Mouse (Mus musculus) cerebellum, postnatal 36 days (tissue): Measurements from ENCODE around the gene Acot1.
"Not testable (repeated sequence)": the region's sequence is repeated elsewhere in the genome, so short reads cannot be mapped to it uniquely, and the experiment has no call there.

Experiments used
- DNase-seq, 2 experiments: peaks; one replicate each; pipeline ENCODE4 v3.0.0; 2021 to 2022; ENCODE audit warnings: mixed read lengths in 2 of 2

Gene Acot1

DNA sequence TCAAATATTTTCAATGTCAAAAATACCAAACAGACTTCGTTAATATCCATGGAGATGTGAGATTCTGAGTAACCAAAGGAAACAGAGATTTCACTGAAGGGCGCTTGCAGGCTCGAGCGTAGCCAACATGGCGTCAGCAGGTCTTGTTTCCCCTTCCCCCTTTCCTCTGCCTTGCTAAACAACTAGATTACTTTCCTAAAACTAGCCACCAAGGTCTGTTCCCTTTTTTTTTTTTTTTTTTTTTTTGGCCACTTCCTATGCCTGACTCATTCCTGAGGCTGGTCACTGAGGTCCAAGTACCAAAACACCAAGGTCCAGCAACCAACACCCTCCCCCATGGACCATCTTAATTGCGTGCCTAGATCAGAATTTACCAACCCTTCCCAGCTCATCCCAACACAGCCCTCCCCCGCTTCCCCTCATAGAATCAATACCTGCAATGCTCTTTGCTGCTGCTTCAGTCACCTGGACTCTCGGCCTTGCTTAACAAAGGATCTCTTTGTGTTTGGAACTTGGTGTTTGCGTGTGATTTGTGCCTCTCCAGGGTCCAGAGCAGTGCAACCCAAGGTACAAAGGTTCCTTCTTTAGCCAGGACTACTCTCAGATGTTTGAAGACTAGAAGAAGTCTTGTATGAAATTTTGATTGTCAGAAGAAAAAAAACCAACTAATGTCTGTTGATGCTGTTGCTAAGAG lies 13.9 kb downstream of the Acot1 start:
- no peak for DNase-seq

DNA sequence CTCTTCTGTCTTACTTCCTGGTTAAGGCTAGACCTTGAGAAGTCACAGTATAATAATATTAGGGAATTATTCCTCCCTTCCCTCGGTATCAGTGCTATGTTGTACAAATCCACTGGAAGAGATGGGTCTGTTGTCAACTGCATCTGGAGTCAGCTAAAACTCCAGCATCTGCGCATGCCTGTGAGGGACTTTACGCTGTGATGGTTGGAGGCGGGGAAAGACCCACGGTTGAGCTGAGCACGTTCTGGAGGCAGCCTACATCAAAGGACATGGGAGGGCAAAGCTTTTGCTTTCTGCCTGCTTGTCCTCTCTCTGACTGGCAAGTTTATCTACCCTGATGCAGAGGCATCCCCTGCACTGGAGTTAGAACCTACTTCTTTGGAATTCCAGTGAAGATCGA lies 16.6 kb downstream of the Acot1 start:
- DNase-seq = no peak

DNA sequence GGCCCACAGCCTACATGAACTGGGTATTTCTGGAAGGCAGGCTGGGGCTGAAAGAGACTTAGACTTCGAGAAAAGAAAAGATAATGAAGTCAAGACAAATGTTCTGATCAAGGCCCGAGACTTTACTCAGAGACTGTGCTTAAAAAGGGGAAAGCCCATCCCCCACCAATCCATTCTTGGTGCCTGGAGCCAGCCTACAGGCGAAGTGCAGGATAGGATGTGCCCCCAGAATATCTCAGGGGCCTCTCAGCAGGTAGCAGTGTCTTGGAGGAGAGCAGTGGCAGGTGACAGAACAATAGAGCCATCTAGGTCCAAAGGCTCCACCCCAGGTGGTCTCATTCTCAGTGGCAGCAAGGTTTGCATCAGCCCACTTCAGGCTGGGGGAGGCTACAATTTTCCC lies 19.0 kb downstream of the Acot1 start:
- not testable (repeated sequence) for DNase-seq

DNA sequence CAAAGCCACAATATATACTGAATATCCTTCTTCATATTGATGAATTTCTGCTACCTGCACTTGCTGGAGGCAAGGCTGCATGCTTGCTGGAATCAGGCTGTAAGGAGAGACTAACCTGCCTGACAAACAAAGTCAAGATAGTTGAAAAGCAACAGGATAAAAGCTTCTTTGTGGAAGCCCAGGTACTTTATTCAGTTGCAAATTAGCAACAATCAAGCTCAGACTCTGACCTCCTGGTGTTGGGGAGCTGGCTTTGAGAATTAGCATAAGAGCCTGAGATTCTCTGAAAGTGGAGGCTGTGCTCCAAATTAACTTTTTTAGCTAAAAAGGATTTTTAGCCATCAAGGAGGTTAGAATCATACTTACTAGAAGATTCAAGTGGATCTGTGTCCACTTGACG lies 19.8 kb downstream of the Acot1 start:
- DNase-seq = not testable (repeated sequence)

DNA sequence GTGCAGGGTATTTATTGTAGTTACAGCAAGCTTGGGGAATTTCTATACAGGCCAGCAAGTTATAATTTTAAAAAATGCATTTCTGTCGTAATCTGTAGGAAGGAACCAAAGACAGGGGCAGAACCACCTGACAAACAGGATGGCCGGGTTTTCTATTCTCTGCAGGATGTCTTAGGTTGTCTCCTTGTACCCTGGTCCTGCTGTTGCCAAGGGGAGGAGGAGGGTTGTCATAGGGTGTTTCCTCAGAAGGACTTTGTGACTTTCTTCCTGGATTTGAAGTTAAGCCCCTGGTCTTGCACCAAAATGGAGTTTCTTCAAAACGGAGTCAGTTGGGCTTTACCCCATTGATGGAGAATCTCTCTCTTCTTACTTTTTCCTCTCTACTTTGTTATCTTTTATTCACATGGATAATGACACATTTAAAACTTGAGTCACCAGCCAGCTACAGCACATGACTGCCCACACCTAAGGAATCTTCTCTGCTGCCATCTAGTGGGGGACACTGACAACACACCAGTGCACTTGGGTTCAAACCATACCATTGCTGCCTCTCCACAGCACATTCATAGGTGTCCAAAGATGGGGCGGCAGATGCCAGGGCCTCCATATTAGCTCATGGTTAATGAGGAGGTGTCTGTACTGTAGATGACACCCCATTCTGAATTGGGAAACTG lies 21.5 kb downstream of the Acot1 start:
- peak; percentile 75 to 85 for DNase-seq

DNA sequence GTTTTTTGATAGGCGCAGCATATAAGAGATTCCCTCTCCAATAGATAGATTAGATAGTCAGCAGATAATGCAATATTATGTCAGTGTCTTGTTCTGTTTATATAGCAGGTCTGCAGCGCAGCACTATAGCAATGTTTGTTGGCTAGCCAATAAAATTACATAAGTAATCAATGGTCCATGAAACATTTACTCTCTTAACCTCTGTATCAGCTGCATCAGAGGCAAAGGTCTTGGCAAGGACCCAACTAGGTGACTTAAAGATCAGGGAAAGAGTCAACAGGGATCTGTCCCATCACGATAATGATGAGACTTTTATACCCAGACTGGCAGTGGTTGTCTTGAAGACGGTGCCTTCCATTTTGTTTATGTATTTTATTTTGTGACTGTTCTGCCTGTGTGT lies 23.6 kb downstream of the Acot1 start:
- no peak for DNase-seq

DNA sequence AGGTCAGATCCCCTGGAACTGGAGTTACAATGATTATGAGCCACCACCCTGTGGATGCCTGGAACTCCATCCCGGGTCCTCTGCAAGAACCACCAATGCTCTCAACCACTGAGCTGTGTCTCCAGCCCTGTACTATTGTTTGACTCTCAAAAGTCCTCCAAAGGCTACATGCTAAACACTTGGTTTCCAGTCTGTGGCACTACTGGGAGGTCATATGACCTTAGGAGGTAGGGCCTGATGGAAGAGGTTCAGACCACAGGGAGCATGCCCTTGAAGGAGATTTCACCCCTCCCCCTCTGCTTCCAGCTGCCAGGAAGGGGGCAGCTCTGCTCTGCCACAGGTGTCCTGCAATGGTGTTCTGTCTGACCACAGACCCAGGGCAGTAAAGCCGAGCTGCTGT lies 24.0 kb downstream of the Acot1 start:
- not testable (repeated sequence) for DNase-seq

DNA sequence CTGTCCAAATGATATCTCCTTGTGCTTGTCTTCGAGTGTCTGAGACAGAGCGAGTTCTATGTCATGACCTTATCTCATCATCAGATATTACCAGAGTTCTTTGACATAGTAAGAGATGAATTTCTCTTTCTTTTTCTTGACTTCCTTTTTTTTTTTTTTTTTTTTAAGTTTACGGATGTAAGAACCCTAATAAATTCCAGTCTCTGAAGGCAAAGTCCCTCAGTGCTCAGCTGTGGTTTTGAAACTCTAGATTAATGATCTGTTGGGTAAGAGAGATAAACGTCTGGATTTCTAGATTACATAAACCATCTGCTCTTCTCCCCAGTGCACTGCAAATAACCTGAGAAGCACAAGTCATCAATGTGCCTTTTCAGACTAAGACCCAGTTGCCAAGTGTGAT lies 24.8 kb downstream of the Acot1 start:
- DNase-seq = no peak

DNA sequence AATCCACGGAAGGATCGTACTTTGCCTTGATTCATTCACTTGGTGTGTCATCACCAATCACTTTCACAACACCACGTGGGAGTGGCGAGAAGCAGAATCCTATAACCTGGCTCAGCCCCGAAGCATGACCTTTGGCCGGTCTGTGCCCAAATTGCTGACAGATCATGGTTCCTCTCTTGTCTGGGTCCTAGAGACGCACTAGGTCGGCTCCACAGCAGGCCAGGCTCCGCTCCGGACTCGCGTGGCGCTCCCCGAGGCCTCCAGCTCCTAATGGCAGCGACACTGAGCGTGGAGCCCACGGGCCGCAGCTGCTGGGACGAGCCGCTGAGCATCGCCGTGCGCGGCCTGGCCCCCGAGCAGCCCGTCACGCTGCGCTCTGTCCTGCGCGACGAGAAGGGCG lies 29.0 kb downstream of the Acot1 start, which contains the start of gene Acot4:
TSS of gene Acot4 (plus strand) at position 139 of the 400 bp plus-strand sequence.
- DNase-seq = peak in 1 of 2 experiments; percentile 25

DNA sequence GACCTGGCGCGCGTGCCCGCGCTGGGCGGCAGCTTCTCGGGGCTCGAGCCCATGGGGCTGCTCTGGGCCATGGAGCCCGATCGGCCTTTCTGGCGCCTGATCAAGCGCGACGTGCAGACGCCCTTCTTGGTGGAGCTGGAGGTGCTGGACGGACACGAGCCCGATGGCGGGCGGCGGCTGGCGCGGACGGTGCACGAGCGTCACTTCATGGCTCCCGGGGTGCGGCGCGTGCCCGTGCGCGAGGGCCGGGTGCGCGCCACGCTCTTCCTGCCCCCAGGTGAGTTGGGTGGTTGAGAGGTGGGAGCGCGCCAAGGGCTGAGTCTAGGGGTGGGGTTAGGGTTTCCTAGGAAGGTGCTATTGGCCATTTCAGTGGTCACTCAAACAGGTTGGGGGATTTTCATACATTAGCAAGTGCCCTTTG lies 29.4 kb downstream of the Acot1 start, which contains the start of gene Gm49366:
TSS of gene Gm49366 (plus strand) at position 245 of the 421 bp plus-strand sequence.
- peak; percentile 41 to 46 for DNase-seq

DNA sequence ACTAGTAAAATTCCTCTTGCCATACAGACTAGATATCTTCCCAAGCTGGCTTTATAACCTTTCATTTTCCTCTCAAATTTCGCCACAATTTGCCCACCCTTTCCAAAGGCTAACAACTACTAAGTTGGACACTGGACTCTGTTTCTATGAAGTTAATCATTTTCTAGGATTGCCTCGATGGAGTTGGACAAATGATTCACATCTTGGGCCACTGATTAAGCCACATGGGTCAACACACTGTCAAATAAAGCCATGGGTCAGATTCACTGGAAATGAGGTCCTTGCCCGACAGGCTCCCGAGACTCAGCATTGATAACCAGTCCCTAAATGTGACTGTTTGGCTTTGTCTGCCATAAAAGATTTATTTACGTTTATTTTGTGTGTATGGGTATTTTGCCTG lies 33.0 kb downstream of the Acot1 start:
- no peak for DNase-seq

DNA sequence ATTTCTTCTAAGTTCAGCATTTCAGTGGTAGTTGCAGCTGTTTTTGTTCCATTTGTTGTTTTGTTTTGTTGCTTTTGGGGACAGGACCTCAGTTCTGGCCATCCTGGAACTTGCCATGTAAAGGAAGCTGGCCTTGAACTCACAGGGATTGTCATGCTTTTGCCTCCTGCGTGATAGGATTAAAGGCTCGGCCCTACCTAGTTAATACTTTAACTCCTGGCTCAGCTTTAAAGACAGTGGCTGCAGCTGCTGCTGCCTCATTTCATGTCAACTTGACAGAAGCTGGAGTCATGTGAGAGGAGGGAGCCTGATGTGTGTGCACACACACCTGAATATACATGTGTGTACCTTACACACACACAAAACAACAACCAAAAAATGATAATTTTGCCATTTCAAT lies 34.8 kb downstream of the Acot1 start:
- no peak for DNase-seq

DNA sequence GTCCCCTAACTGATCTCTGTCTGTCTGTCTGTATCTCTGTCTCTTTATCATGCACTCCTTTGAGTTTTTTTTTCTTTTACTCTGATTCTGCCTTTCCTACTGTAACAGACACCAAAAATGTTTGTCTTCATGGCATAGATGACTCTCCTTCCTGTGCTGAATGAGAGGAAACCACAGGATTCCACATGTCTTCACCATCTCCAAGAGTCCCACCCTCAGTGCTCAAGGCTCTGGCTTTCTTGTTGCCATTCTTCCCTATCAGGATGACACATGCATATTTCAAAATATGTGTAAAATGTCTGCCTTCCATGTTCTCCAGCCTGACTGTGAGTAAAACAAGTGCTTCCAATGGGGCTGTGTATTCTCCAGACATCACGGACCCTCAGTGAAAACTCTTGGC lies 37.6 kb downstream of the Acot1 start:
- no peak for DNase-seq

DNA sequence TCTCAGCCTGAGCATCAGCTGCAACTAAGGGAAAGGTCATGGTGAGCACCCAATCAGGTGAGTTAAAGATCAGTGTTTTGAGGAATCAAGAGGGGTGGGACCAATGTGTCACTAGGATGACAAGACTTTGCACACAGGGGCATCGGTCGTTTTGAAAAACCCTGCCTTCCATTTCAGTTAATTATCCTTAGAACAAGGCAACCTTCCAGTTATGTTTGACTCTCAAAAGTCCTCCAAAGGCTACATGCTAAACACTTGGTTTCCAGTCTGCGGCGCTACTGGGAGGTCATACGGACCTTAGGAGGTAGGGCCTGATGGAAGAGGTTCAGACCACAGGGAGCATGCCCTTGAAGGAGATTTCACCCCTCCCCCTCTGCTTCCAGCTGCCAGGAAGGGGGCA lies 41.5 kb downstream of the Acot1 start:
- not testable (repeated sequence) for DNase-seq

DNA sequence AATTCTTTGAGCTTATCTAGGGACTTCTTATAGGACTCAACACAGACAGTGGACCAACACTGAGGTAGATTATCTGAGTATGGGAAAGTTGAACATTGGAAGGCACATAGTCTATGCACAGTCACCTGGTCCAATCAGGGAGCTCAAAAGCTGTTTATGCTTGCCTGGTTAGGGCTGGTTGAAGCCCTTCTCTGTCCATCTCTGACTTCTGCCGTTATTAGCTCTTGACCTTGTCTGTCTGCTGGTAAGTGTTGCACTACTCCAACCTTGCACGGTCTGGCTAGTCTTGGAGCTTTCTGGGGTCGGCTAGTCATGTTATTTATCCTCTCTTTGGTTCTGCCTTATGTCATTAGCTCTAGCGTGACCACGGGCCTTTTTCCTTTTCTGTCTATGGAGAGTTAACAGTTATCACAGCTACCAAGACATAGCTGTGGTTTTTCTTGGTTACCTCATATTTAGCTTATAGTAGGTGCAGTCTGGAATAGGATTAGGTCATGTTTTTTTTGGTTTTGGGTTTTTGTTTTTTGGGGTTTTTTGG lies 42.7 kb downstream of the Acot1 start, which contains the start of gene Acot3:
TSS of gene Acot3 (plus strand) at position 208 of the 538 bp plus-strand sequence.
- no peak for DNase-seq

DNA sequence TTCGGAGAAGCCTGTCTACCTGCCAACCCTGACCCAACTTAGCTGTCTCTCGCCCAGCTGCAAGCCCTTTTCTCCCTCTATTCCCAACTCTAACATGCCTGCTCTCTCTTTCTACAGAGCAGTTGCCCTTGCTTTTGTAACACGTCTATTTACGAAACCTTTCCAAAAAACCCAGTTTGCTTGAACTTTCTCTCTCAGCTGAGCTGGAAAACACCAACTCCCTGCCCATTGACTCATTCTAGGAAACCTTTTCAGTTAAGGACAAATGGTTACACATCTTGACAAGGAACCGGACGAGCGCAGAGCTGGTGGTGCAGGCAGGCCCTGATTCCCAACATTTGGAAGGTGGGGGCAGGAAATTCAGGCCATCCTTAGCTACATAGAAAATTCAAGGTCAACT lies 43.3 kb downstream of the Acot1 start:
- DNase-seq = no peak

DNA sequence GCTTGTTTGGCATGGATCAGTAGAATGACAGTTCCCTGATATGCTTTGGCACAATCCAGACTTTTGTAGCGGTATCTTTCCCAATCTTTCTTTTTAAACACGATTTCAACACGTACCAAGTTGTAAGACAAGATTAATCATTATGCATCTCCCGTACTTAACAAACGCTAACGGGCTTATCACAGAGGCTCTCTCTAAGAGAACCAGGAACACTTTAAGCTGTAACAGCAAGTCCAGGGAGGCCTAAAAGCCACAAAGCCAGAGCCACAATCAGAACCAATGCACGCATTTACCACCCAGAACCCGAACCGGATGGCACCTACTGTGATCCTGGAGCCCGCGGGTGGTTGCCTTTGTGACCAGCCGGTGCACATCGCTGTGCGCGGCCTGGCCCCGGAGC lies 43.9 kb downstream of the Acot1 start:
- no peak for DNase-seq

DNA sequence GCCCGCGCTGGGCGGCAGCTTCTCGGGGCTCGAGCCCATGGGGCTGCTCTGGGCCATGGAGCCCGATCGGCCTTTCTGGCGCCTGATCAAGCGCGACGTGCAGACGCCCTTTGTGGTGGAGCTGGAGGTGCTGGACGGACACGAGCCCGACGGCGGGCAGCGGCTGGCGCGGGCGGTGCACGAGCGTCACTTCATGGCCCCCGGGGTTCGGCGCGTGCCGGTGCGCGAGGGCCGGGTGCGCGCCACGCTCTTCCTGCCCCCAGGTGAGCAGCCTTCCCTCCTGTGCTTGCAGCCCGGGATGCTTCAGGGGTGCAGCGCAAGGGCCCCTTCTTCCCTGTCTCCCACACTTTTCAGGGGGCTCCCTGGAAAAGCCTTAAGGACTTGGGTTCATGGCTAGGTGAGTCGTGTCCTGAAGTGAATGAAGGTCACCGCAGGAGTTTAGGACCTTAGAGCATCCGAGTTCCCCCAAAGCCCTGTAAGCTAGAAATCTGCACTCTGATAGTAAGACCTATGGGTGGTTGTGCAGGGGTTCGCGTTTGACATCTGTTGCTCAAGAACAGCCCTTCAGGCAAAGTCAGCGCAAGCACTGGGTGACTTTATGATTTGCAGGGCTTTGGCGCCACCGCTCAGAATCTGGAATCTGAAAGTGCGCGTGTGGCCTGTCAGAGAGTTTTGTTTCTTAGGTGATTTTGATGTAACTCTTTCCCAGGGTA lies 44.5 kb downstream of the Acot1 start:
- DNase-seq = peak in 1 of 2 experiments; percentile 25

DNA sequence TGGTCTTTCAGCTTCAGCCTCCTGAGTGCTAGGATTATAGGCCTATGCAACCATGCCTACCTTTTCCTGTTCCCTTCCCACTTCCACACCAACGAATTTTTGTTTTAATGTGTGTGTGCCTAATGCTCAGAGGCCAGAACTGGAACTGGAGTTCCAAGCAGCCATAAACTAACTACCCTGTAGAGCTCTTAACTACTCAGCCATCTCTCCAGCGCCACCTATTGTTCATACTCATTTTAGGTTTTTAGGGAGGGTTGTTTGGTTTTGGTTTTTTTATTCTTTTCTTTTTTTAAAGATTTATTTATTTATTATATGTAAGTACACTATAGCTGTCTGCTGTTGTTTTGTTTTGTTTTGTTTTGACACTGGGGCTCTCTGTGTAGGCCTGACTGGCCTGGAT lies 51.7 kb downstream of the Acot1 start:
- DNase-seq = no peak

DNA sequence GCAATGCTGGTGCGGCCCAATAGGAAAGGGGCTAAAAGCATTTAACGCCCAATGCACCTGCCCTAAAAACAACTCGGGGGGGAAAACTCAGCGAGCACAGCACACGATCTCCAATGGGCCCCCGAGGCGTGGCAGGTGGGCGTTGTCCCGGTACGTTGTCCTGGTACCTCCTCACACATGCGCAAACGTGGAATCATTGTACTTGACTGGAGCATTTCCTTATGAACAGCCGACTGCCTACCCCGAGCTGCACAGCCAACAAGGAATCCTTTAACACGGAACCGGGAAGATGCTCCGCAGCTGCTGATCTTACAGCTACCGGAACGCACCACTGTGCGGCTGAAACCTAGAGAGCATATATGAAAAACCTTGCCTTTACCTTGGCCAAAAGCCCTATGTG lies 53.0 kb downstream of the Acot1 start:
- no peak for DNase-seq

DNA sequence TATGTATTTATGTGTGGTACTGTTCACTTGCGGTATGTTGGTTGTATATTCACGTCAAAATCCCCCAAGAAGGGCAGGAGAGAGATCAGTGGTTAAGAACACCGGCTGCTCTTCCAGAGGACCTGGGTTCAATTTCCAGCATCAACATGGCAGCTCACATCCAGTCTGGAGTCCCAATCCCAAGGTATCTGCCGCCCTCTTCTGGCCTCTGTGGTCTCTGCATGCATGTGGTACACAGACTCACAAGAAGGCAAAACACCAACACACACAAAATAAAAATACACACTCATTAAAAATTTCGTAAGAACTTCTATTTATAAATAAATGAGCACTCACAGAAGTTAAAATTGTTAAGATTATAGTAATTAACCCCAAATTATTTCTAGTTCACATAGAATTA lies 53.9 kb downstream of the Acot1 start:
- DNase-seq = peak in 1 of 2 experiments; percentile 22

DNA sequence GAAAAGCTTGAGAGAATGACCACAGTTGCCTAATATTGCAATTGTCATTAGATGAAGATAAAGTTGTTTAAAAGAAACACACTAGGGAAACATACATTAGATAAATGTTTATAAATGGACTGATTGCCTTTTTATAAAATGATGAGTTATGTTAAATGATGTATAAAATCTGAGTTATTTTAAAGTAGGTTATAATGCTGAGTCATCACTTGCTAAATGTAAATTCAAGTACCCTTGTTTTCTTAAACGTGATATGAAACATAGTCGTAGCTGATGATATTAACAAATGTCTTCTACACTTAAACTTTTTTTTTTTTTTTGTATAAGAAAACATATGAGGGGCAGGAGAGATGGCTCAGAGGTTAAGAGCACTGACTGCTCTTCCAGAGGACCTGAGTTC lies 54.5 kb downstream of the Acot1 start:
- no peak for DNase-seq

DNA sequence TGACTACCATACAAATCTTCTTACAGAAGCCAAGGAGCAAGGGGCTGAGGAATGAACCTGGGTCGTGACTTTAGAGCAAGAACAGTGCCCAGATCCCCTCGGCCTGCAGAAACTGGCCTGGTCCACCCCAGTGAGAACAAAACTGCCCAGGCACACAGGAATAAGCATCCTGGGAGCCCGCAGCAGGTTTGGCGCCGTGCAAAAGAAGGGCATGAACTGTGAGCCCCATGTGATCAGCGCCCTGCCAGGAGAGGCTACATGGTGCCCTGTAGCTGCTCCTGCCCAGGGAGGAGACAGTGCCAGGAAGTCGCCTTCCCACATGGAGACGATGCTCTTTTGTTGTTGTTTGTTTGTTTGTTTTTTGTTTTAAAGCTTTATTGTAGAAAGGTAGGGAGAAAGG lies 55.3 kb downstream of the Acot1 start:
- DNase-seq = no peak
